Mouse (Mus musculus) liver (tissue): ENCODE results near the gene Tmprss13.

ENCODE experiments used
- DNase-seq: peaks from one replicate; pipeline ENCODE4 v3.0.0-alpha.2; 2020; ENCODE audit warnings: mixed read lengths

The Tmprss13 gene

GRCm38 (mm10) chr9:45383883-45384282 lies 65.0 kb downstream of the Tmprss13 start:
- no peak for DNase-seq

GRCm38 (mm10) chr9:45386698-45387097 lies 67.8 kb downstream of the Tmprss13 start:
- DNase-seq, result no peak

- DNase-seq, result peak; percentile 76
These were observed 69.6 kb downstream of the Tmprss13 start for GRCm38 (mm10) chr9:45388385-45388994.

GRCm38 (mm10) chr9:45389596-45389995 lies 70.7 kb downstream of the Tmprss13 start:
- DNase-seq, result no peak

- DNase-seq, result no peak
These were observed 72.4 kb downstream of the Tmprss13 start for GRCm38 (mm10) chr9:45391299-45391698.

GRCm38 (mm10) chr9:45395218-45395617 lies 76.3 kb downstream of the Tmprss13 start:
- no peak for DNase-seq

GRCm38 (mm10) chr9:45395796-45396195 lies 76.9 kb downstream of the Tmprss13 start:
- DNase-seq, result no peak
